Mouse (Mus musculus) myocyte (in vitro differentiated cells): ENCODE measurements around the gene Ttll11. TPM values are rescaled to one million over a fixed set of nuclear protein-coding genes. Genes with fewer than 3 reads are reported as not detected.

ENCODE experiments used
- H3K27me3 ChIP-seq: one replicate; pipeline ENCODE4 v1.6.1; 2011; ENCODE audit not compliant: control insufficient read depth, insufficient read depth, insufficient read length
- H3K36me3 ChIP-seq: one replicate; pipeline ENCODE4 v1.6.1; 2011; ENCODE audit not compliant: control insufficient read depth, insufficient read depth
- H3K4me2 ChIP-seq: one replicate; pipeline ENCODE4 v1.6.1; 2011; ENCODE audit warnings: low read depth, control low read depth
- H3K4me3 ChIP-seq: one replicate; pipeline ENCODE4 v1.5.1; 2011; ENCODE audit warnings: mild to moderate bottlenecking, control low read depth, moderate library complexity
- H3K79me2 ChIP-seq: one replicate; pipeline ENCODE4 v1.6.1; 2011; ENCODE audit not compliant: control insufficient read depth, insufficient read depth
- H3ac ChIP-seq: one replicate; pipeline ENCODE4 v1.6.1; 2011; ENCODE audit not compliant: control insufficient read depth, insufficient read length
- CEBPB ChIP-seq: IDR thresholded peaks from 2 replicates; pipeline ENCODE4 v1.6.1; 2011; ENCODE audit warnings: mild to moderate bottlenecking, moderate library complexity; ENCODE audit not compliant: poor library complexity, insufficient read depth, severe bottlenecking
- E2F4 ChIP-seq: IDR thresholded peaks from one replicate; pipeline ENCODE4 v1.6.1; 2011; ENCODE audit warnings: mild to moderate bottlenecking, control low read depth, moderate library complexity; ENCODE audit not compliant: insufficient read depth
- MAX ChIP-seq: IDR thresholded peaks from one replicate; pipeline ENCODE4 v1.6.1; 2011; ENCODE audit warnings: low read depth, mild to moderate bottlenecking, control low read depth
- MYOD1 ChIP-seq, 3 experiments: IDR thresholded peaks; one replicate each; pipeline ENCODE4 v1.6.1; 2011; ENCODE audit warnings: control low read depth in 2 of 3, low read depth in 2 of 3, mild to moderate bottlenecking in 2 of 3, moderate library complexity in 1 of 3; ENCODE audit not compliant: insufficient read length in 2 of 3, control insufficient read depth in 1 of 3
- MYOG ChIP-seq, 3 experiments: IDR thresholded peaks; one replicate each; pipeline ENCODE4 v1.6.1; 2011; ENCODE audit warnings: control low read depth in 2 of 3, low read depth in 2 of 3, mild to moderate bottlenecking in 2 of 3; ENCODE audit not compliant: insufficient read length in 2 of 3, control insufficient read depth in 1 of 3, insufficient read depth in 1 of 3
- POLR2A ChIP-seq: IDR thresholded peaks from one replicate; pipeline ENCODE4 v1.6.1; 2011; ENCODE audit warnings: low read depth, mild to moderate bottlenecking, control low read depth, moderate library complexity; ENCODE audit not compliant: insufficient read length
- POLR2AphosphoS2 ChIP-seq: IDR thresholded peaks from one replicate; pipeline ENCODE4 v1.6.1; 2011; ENCODE audit warnings: low read depth, control low read depth; ENCODE audit not compliant: insufficient read length
- REST ChIP-seq: IDR thresholded peaks from one replicate; pipeline ENCODE4 v1.6.1; 2011; ENCODE audit warnings: mild to moderate bottlenecking, control low read depth, moderate library complexity; ENCODE audit not compliant: insufficient read depth, insufficient read length
- SRF ChIP-seq: IDR thresholded peaks from one replicate; pipeline ENCODE4 v1.6.1; 2011; ENCODE audit warnings: low read depth; ENCODE audit not compliant: control insufficient read depth, insufficient read length
- TCF12 ChIP-seq: IDR thresholded peaks from one replicate; pipeline ENCODE4 v1.6.1; 2011; ENCODE audit warnings: mild to moderate bottlenecking, control low read depth; ENCODE audit not compliant: poor library complexity, insufficient read depth, severe bottlenecking
- TCF3 ChIP-seq: IDR thresholded peaks from one replicate; pipeline ENCODE4 v1.6.1; 2011; ENCODE audit warnings: low read depth, control low read depth; ENCODE audit not compliant: insufficient read length
- USF1 ChIP-seq: IDR thresholded peaks from one replicate; pipeline ENCODE4 v1.6.1; 2011; ENCODE audit warnings: low read depth, mild to moderate bottlenecking, control low read depth, moderate library complexity
- polyA plus RNA-seq: library from polyadenylated mRNA; unstranded; fragments of >200 nt; fragmentation: generic; extraction: Trizol; gene quantifications from one replicate; pipeline ENCODE4 v1.2.1, GENCODE M21; 2012; ENCODE audit warnings: missing spikeins

Gene Ttll11
- polyA plus RNA-seq, 1 experiment = 9.8 TPM

DNA sequence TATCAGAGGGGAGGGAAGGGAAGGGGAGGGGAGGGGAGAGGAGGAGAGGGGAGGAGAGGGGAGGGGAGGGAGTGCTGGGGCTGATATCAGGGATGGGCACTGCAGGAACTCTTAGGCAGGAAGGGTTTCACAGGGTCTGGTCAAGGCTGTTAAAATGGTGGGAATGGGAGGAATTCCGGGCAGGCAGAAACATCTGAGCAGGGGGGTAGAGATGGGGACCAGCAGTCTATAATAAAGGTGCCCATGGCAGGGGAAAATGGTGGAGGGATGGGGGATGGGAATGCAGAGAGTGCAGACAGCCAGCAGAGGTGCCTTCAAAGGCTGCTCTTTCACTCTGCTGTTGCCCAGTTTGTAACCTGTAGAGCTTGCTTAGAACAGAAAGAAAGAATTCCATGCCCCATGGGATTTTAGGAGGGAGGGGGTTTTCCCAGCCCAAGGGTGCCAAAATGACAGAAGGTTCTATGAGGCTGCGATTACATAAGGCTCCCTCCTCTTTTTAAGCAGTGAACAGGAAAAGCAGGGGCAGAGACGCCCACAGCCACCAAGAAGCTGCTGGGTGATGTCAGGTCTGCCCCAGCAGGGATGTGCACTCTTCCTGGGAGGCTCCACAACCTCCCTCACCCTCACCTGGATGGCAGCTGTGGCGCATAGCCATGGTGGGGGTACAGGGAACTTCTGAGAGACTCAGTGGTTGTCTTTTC lies 211.0 kb downstream of the Ttll11 start:
- no peak overlapping the region for H3ac ChIP-seq
- no peaks in the 10 kb centered on the region for H3K36me3 ChIP-seq
- TF ChIP-seq MYOD1 (IDR thresholded peaks at IDR 0.05; ENCODE audit: control insufficient read depth in 1 of 3, insufficient read length in 2 of 3, low read depth in 2 of 3) = no peak
- no peak for TF ChIP-seq TCF3
- no peak for TF ChIP-seq USF1
- no peaks in the 10 kb centered on the region for H3K27me3 ChIP-seq
- H3K4me3 ChIP-seq = no peak overlapping the region
- peak overlapping the region; percentile 43 for H3K4me2 ChIP-seq
- no peaks in the 10 kb centered on the region for H3K79me2 ChIP-seq

DNA sequence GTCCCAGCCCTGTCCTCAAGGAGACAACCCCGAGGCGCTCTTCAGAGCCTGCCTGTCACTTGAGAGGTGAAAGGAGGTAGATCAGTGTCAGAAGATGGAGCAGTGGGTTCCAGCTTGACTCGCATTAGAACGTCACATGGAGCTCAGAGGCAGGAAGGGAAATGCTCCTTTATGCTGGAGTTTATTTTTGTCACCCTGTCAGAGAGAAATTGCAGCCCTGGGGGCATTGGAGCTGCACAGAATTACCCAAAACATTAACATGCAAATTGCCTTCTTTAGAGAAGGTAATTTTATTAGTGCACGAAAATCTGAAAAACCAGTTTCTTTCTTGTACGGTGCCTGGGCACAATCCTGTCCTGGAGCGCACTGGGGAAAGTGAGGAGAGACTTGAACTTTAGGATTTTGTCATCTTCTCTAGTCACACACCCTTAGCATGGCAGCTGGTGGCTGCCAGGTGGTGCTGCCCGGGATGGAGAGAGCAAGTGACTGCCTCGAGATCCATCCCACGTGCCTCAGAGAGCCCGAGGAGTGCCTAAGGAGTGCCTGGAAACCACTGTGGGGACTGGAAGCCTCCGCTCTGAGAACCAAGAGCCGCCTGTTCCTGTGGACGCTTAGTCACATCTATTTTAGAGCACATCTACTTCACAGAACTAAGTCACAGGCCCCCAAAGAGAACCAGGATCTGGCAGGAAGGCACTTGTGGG lies 211.7 kb downstream of the Ttll11 start:
- TF ChIP-seq USF1 (no peak), CEBPB (no peak), REST (no peak), TCF3 (no peak), MYOG (IDR thresholded peaks at IDR 0.05; ENCODE audit: control insufficient read depth in 1 of 3, insufficient read depth in 1 of 3, insufficient read length in 2 of 3, low read depth in 2 of 3) (peak; percentile 32 to 90 (median 60)), TCF12 (peak; percentile 24), POLR2AphosphoS2 (no peak), MAX (no peak), SRF (no peak), MYOD1 (IDR thresholded peaks at IDR 0.05; ENCODE audit: control insufficient read depth in 1 of 3, insufficient read length in 2 of 3, low read depth in 2 of 3) (peak; percentile 21 to 86 (median 43)), POLR2A (no peak), E2F4 (no peak)
- H3K27me3 ChIP-seq = no peaks in the 10 kb centered on the region
- H3ac ChIP-seq = no peak overlapping the region
- no peaks in the 10 kb centered on the region for H3K79me2 ChIP-seq
- no peaks in the 10 kb centered on the region for H3K36me3 ChIP-seq
- H3K4me2 ChIP-seq = no peak overlapping the region
- no peak overlapping the region for H3K4me3 ChIP-seq

DNA sequence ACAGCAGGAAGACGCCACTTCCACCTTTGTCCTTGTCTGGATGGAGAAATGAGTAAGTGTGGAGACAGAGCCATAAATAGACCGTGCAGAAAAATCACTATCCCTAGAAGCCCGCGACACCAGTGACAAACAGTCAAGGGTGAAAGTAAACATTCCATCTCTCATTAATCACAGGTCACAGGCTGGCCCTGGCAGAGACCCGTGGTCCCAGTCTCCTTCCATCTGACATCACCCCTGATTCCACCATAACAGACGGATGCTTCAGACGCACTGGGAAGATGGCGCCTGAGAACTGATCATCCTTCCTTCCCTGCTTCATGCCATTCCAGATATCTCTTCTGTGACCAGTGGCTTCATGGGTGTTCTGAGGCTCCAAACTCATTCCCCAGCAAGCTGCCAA lies 215.4 kb downstream of the Ttll11 start:
- no peak for TF ChIP-seq TCF12
- TF ChIP-seq REST = no peak
- TF ChIP-seq MYOD1 (IDR thresholded peaks at IDR 0.05; ENCODE audit: control insufficient read depth in 1 of 3, insufficient read length in 2 of 3, low read depth in 2 of 3) = no peak
- Histone ChIP-seq H3ac (no peak overlapping the region), H3K36me3 (no peaks in the 10 kb centered on the region), H3K4me3 (no peak overlapping the region), H3K79me2 (no peaks in the 10 kb centered on the region), H3K4me2 (no peak overlapping the region), H3K27me3 (no peaks in the 10 kb centered on the region)

DNA sequence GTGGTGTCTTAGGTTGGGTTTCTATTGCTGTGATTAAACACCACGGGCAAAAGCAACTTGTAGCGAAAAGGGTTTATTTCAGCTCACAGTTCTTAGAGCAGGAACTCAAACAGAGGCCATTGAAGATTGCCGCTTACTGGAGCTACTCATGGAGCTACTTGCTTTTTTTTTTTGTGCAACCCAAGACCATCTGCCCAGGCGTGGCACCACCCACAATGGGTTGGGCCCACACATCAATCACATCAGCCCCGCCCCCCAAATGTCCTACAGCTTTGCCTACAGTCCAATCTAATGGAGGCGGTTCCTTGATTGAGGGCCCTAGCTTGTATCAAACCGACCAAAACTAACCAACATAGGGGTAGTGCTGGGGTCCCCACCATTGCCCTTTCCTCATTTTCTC lies 215.9 kb downstream of the Ttll11 start:
- no peak overlapping the region for H3K4me2 ChIP-seq
- no peak overlapping the region for H3K4me3 ChIP-seq
- TF ChIP-seq POLR2AphosphoS2 (no peak), MYOG (IDR thresholded peaks at IDR 0.05; ENCODE audit: control insufficient read depth in 1 of 3, insufficient read depth in 1 of 3, insufficient read length in 2 of 3, low read depth in 2 of 3) (no peak), REST (no peak), TCF12 (no peak), MAX (no peak), USF1 (no peak), CEBPB (no peak), POLR2A (no peak), TCF3 (no peak), MYOD1 (IDR thresholded peaks at IDR 0.05; ENCODE audit: control insufficient read depth in 1 of 3, insufficient read length in 2 of 3, low read depth in 2 of 3) (no peak)
- no peaks in the 10 kb centered on the region for H3K27me3 ChIP-seq
- no peak overlapping the region for H3ac ChIP-seq
- H3K79me2 ChIP-seq = no peaks in the 10 kb centered on the region
- no peaks in the 10 kb centered on the region for H3K36me3 ChIP-seq

DNA sequence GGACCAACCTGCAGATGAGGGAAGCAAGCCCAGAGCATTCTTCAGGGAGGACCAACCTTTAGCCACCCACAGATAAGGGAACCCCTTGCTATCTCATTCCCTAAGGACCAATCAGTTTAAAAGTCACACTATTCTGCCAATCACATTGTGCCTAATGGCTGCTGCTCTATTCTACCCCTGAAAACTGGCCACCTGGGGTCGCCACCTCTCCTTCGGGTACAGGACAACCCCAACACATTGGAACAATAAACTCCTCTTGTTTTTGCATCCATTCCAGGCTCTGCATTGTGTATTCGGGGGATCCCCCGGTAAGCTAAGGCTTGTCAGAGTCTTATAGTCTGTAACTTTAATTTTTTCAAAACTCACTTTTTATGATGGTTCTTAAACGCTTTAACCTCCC lies 218.3 kb downstream of the Ttll11 start:
- Histone ChIP-seq H3K36me3 (no peaks in the 10 kb centered on the region), H3K4me3 (no peak overlapping the region), H3K4me2 (no peak overlapping the region), H3K27me3 (no peaks in the 10 kb centered on the region), H3K79me2 (no peaks in the 10 kb centered on the region), H3ac (no peak overlapping the region)
- TF ChIP-seq CEBPB (no peak), REST (no peak), TCF3 (no peak), MYOD1 (IDR thresholded peaks at IDR 0.05; ENCODE audit: control insufficient read depth in 1 of 3, insufficient read length in 2 of 3, low read depth in 2 of 3) (no peak), E2F4 (no peak), TCF12 (no peak), POLR2AphosphoS2 (no peak), MYOG (IDR thresholded peaks at IDR 0.05; ENCODE audit: control insufficient read depth in 1 of 3, insufficient read depth in 1 of 3, insufficient read length in 2 of 3, low read depth in 2 of 3) (no peak), MAX (no peak), POLR2A (no peak), USF1 (no peak), SRF (no peak)
